Mouse (Mus musculus) E14TG2a.4 (cell line): ENCODE results near the gene Elavl1.
"Not testable (repeated sequence)": the region's sequence is repeated elsewhere in the genome, so short reads cannot be mapped to it uniquely, and the experiment has no call there.

Experiments used
- H3K27me3 ChIP-seq: 2 replicates; pipeline ENCODE4 v1.6.1; 2014; ENCODE audit warnings: low read length, control low read depth; ENCODE audit not compliant: insufficient read depth
- H3K36me3 ChIP-seq: 2 replicates; pipeline ENCODE4 v1.6.1; 2014; ENCODE audit warnings: low read length, control low read depth; ENCODE audit not compliant: insufficient read depth
- H3K4me1 ChIP-seq: replicated peaks from 2 replicates; pipeline ENCODE4 v1.6.1; 2014; ENCODE audit warnings: low read depth, low read length, control low read depth
- H3K4me3 ChIP-seq: replicated peaks from 2 replicates; pipeline ENCODE4 v1.5.1; 2014; ENCODE audit warnings: mild to moderate bottlenecking, low read length
- H3K9me3 ChIP-seq: 2 replicates; pipeline ENCODE4 v1.6.1; 2014; ENCODE audit warnings: low read length, control low read depth
- CTCF ChIP-seq: conservative IDR thresholded peaks from 2 replicates; pipeline ENCODE4 v1.5.1; 2014; ENCODE audit warnings: low read length
- NANOG ChIP-seq: IDR thresholded peaks from 2 replicates; pipeline ENCODE4 v1.6.1; 2014; ENCODE audit warnings: borderline replicate concordance, low read length, mixed read lengths
- POU5F1 ChIP-seq: IDR thresholded peaks from 2 replicates; pipeline ENCODE4 v1.6.1; 2014; ENCODE audit warnings: low read length, borderline replicate concordance

Elavl1 gene

DNA sequence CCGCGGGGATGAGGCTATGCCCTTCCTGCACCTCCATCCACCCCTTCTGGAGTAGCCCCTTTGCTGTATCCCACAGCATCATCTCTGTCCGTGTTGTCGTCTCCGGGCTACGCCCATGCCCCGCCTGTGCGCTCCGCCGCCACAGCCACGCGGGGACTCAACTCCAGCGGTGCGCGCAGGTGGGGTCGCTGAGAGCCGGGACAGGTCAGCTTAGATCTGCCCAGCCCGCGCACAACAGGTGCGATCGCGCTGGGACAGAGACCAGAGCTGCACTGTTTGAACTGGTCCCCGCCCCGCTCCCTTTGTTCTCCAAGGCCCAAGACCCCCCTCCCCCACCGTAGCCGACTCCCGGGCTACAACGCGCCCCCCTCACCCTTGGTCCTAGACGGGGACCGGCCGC, 66.5 kb downstream of the Elavl1 start:
- H3K9me3 ChIP-seq: no peaks in the 10 kb centered on the region
- peaks cover 38% of the 10 kb centered on the region for H3K4me1 ChIP-seq
- H3K4me3 ChIP-seq: peak overlapping the region; percentile 84
- H3K36me3 ChIP-seq: peaks cover 83% of the 10 kb centered on the region
- no peaks in the 10 kb centered on the region for H3K27me3 ChIP-seq
- TF ChIP-seq CTCF (no peak), POU5F1 (no peak), NANOG (no peak)

GRCm38 (mm10) chr8:4258233-4258632, 67.0 kb downstream of the Elavl1 start:
- TF ChIP-seq NANOG (no peak), CTCF (peak; percentile 87), POU5F1 (no peak)
- Histone ChIP-seq H3K36me3 (peaks cover 78% of the 10 kb centered on the region), H3K4me3 (peak overlapping the region; percentile 84), H3K27me3 (no peaks in the 10 kb centered on the region), H3K9me3 (no peaks in the 10 kb centered on the region), H3K4me1 (peaks cover 41% of the 10 kb centered on the region)

DNA sequence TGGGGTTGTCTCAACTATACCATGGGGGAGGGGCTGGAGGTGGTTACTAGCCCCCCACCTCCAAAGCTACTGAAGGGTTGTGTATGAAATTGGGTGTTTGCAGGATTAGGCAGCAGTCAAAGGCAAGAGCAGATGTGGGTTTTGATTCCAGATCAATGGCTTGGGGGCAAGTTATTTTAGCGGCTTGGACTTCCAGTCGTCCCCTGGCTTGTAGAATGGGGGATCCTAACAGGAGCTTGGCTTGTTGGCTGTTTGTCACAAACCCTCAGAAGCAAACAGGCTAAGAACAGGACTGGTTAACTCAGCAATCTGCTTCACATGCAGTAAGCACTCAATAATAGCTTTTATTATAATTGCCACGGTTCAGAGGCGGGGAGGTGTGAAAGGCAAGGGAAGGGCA, 67.9 kb downstream of the Elavl1 start:
- no peak overlapping the region for H3K4me3 ChIP-seq
- no peaks in the 10 kb centered on the region for H3K27me3 ChIP-seq
- peaks cover 69% of the 10 kb centered on the region for H3K36me3 ChIP-seq
- H3K9me3 ChIP-seq: no peaks in the 10 kb centered on the region
- peaks cover 45% of the 10 kb centered on the region for H3K4me1 ChIP-seq
- TF ChIP-seq POU5F1 (no peak), CTCF (no peak), NANOG (no peak)

GRCm38 (mm10) chr8:4256911-4257310, 68.3 kb downstream of the Elavl1 start:
- Histone ChIP-seq H3K4me3 (no peak overlapping the region), H3K36me3 (peaks cover 65% of the 10 kb centered on the region), H3K27me3 (no peaks in the 10 kb centered on the region), H3K9me3 (no peaks in the 10 kb centered on the region), H3K4me1 (peaks cover 50% of the 10 kb centered on the region)
- TF ChIP-seq CTCF (no peak), NANOG (no peak), POU5F1 (no peak)

DNA sequence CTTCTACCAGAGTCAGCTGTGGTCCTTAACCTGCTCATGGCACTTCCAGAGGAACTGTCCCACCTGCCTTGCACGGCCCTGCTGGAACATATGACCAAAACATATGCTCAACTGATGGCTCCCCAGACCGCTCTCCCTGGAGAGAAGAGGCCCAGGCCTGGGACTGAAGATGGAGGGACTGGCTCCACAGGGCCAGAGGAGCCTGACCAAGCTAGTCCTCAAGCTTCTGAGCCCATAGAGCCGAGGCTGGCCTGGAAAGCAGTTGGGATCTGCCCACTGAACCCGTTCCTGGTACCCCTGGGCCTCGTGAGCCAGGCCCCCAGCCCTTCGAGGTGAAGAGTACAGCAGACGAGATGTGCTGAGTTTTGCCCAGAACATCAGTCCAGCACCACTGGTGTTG, 69.7 kb downstream of the Elavl1 start:
- not testable (repeated sequence) for H3K4me3 ChIP-seq, H3K27me3 ChIP-seq, H3K9me3 ChIP-seq
- peaks cover 60% of the 10 kb centered on the region for H3K4me1 ChIP-seq
- H3K36me3 ChIP-seq: peaks cover 51% of the 10 kb centered on the region

DNA sequence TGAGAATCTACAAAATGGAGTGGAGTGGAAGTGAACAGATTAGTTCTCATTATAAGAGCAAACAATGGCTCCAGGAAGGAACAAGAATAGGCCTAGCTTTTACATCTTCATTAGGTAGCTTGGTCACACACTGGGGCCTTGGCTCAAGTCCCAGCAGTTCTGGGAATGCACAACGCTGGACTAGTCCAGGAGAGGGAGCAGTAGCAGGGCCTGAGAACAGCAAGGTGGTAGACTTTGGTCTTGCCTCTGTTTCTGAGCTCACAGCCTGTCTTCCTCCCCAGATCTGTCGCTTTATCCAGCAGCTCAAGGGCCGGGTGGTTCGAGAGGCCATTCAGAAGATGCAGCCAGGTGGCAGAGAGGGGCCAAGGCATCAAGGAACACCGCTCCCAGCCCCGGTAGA, 71.2 kb downstream of the Elavl1 start:
- TF ChIP-seq CTCF (no peak), NANOG (no peak), POU5F1 (no peak)
- peaks cover 62% of the 10 kb centered on the region for H3K4me1 ChIP-seq
- peaks cover 38% of the 10 kb centered on the region for H3K36me3 ChIP-seq
- H3K27me3 ChIP-seq: peaks cover 10% of the 10 kb centered on the region
- H3K9me3 ChIP-seq: no peaks in the 10 kb centered on the region
- H3K4me3 ChIP-seq: peak overlapping the region; percentile 86

DNA sequence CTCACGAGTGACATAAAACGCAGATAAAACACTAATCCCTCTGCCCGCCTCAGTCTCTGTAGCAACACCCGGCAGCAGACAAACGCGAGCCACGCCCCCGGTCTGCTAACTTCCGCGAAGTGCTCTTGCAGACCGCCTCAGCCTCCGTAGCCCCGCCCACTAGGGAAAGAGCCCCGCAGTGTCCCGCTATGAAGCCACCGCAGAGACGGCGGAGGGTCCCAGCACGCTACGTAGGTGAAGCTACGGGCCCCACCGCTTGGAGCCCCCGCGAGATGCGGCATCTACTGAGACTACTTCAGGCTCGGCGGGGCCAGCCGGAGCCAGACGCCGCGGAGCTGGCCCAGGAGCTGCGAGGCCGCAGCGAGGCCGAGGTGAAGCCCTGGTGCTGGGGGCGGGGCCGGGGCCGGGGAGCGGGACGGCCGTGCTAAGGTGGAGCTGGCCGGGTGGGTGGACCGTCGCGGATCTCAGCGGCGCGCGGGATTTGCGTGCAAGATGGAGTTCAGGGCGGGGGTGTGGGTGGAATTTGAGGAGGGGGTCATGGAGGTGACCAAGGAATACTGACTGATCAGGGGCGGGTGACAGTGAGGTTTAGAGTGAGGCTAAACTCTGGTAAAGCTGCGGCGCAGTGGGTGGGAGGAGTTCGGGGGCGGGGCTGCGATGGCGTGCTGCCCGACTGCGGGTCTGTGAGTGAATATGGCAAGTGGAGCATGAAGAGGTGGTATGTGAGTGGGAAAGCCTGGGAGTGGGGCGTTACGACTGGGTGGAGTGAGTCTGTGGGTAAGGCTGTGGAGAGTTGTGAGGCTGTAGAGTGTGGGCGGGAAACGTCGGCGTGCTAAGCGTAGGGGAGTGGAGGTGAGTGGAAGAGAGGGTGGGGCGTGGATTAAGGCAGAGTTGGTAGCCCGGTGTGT, 72.0 kb downstream of the Elavl1 start, which contains the start of gene Snapc2:
Gene Snapc2 (plus strand): TSS at position 147 of the 908 bp plus-strand sequence.
- no peaks in the 10 kb centered on the region for H3K9me3 ChIP-seq
- peaks cover 45% of the 10 kb centered on the region for H3K36me3 ChIP-seq
- TF ChIP-seq CTCF (no peak), NANOG (no peak), POU5F1 (no peak)
- peaks cover 13% of the 10 kb centered on the region for H3K27me3 ChIP-seq
- H3K4me1 ChIP-seq: peaks cover 70% of the 10 kb centered on the region
- H3K4me3 ChIP-seq: peak within 1 kb of the TSS; percentile 86

DNA sequence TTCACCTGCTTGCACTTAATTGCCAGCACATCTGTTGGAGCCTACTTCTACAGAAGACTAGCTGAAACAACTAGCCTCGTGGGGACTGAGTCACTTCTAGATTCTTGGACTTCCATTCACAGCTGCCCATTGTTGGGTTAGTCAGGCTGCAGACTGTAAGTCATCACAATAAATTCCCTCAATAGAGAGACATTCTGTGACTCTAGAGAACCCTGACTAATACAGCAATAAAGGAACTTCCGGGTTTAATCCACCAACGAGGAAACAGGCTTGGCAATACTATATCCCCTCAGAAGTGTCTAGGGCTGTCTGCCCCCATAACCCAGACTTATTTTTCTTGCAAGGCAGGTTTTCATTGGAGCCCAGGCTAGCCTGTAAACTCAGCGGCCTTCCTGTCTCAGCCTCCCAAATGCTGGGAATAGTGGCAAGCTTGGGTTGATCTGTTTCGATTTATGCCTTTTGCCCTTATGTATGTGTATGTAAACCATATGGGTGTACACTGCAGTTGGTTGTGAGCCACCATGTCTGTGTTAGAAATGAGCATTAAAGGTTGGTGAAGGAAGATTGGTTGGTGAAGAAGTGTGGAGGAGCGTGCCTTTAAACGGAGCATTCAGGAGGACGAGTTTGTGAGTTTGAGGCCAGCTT, 73.0 kb downstream of the Elavl1 start:
- TF ChIP-seq NANOG (no peak), CTCF (no peak), POU5F1 (no peak)
- H3K9me3 ChIP-seq: no peaks in the 10 kb centered on the region
- peaks cover 13% of the 10 kb centered on the region for H3K27me3 ChIP-seq
- peaks cover 70% of the 10 kb centered on the region for H3K4me1 ChIP-seq
- H3K4me3 ChIP-seq: peak overlapping the region; percentile 86
- peaks cover 40% of the 10 kb centered on the region for H3K36me3 ChIP-seq
